Mouse (Mus musculus): ENCODE measurements around the gene Dvl2. TPM values are rescaled to one million over a fixed set of nuclear protein-coding genes. Genes with fewer than 3 reads are reported as not detected.
A peak's percentile ranks its signal among the peaks of the same experiment; 100 is the strongest.
"Not testable (repeated sequence)": the region's sequence is repeated elsewhere in the genome, so short reads cannot be mapped to it uniquely, and the experiment has no call there.

Dvl2 gene
- total and polyA plus RNA-seq, 3 experiments, result 32.7 to 71.8 (median 49.6) TPM

DNA sequence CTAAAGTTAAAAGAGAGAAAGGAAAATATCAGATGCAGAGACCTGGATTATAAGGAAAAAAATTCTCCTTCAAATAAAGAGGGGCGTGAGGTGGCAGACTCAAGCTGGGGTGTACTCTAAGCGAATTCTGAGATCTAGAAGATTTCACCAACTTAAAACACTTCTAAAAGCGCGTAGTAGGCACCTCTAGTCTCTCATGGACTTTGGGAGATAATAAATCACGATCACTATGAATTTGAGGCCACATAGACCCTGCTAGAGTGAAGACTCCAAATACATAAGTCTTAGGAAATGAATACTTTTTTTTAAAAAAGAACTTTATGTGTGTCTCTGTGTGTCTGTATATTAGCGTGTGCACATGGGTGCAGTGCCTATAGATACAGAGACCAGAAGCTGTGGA lies 15.3 kb downstream of the Dvl2 start:
- no peaks in the 10 kb centered on the region for H3K27me3 ChIP-seq (ENCODE audit: insufficient read depth, low read length)
- peaks cover 38% of the 10 kb centered on the region for H3K36me3 ChIP-seq (replicated peaks)
- peaks cover 58% of the 10 kb centered on the region for H3K4me1 ChIP-seq (ENCODE audit: insufficient read depth, low read depth, low read length)
- no peak for ATAC-seq (ENCODE audit: extremely low read depth, insufficient number of reproducible peaks, low FRiP score, poor library complexity, severe bottlenecking)
- TF ChIP-seq TAL1 (conservative IDR thresholded peaks at IDR 0.05; ENCODE audit: low read depth, low read length), result no peak
- TF ChIP-seq GATA1 (IDR thresholded peaks at IDR 0.05; ENCODE audit: borderline replicate concordance, low read length), result no peak
- no peak for TF ChIP-seq GATA2 (IDR thresholded peaks at IDR 0.05; ENCODE audit: borderline replicate concordance, low read depth, low read length)
- no peak for TF ChIP-seq CTCF (IDR thresholded peaks at IDR 0.05; ENCODE audit: low read depth, low read length)
- TF ChIP-seq POLR2AphosphoS5 (IDR thresholded peaks at IDR 0.05; ENCODE audit: insufficient replicate concordance, low read depth, low read length), result no peak
- no peak for DNase-seq (ENCODE audit: low spot score)
- no peak overlapping the region; the same call in 1 of the 2 replicates for H3K4me3 ChIP-seq (ENCODE audit: low read depth, low read length)
- H3K9me3 ChIP-seq (replicated peaks), result no peaks in the 10 kb centered on the region

DNA sequence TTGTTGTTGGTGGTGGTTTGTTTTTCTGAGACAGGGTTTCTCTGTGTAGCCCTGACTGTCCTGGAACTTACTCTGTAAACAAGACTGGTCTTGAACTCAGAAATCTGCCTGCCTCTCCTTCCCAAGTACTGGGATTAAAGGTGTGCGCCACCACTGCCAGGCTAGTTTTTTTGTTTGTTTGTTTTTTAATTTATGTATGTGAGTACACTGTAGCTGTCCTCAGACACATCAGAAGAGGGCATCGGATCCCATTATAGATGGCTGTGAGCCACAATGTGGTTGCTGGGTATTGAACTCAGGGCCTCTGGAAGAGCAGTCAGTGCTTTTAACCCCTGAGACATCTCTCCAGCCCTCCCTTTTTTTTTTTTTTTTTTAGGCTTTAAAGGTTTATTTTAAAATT lies 15.8 kb downstream of the Dvl2 start:
- DNase-seq (ENCODE audit: low spot score); H3K27me3 ChIP-seq (ENCODE audit: insufficient read depth, low read length); H3K4me3 ChIP-seq (ENCODE audit: low read depth, low read length); ATAC-seq (ENCODE audit: extremely low read depth, insufficient number of reproducible peaks, low FRiP score, poor library complexity, severe bottlenecking); H3K9me3 ChIP-seq (replicated peaks): not testable (repeated sequence)
- H3K4me1 ChIP-seq (ENCODE audit: insufficient read depth, low read depth, low read length), result peaks cover 63% of the 10 kb centered on the region
- peaks cover 33% of the 10 kb centered on the region for H3K36me3 ChIP-seq (replicated peaks)

DNA sequence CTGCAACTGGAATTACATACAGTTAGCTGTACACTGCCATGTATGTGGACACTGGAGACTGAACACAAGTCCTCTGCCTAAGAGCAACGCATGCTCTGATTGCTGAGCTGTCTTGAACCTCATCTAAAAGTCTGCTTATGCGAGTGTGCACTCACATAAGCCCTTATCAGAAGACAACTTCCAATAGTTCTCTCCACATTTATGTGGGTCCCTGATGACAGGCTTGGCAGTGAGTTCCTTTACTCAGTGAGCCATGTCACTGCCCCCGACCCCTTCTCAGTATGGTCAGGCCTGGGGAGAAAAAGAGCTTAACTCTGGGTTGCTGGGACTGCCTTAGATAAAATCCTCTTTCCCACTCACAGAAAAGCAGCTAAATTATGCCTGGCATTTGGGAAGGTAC lies 16.3 kb downstream of the Dvl2 start, which contains the start of gene Dlg4:
Gene Dlg4, plus strand, starts transcription at position 274 of the 400 bp plus-strand sequence.
- H3K4me3 ChIP-seq (ENCODE audit: low read depth, low read length), result no peak within 1 kb of the TSS
- peaks cover 3% of the 10 kb centered on the region; the same call in 1 of the 2 replicates for H3K27me3 ChIP-seq (ENCODE audit: insufficient read depth, low read length)
- peaks cover 68% of the 10 kb centered on the region for H3K4me1 ChIP-seq (ENCODE audit: insufficient read depth, low read depth, low read length)
- ATAC-seq (ENCODE audit: extremely low read depth, insufficient number of reproducible peaks, low FRiP score, poor library complexity, severe bottlenecking), result no peak
- TF ChIP-seq TAL1 (conservative IDR thresholded peaks at IDR 0.05; ENCODE audit: low read depth, low read length) (no peak), GATA1 (IDR thresholded peaks at IDR 0.05; ENCODE audit: borderline replicate concordance, low read length) (no peak), POLR2AphosphoS5 (IDR thresholded peaks at IDR 0.05; ENCODE audit: insufficient replicate concordance, low read depth, low read length) (no peak), CTCF (IDR thresholded peaks at IDR 0.05; ENCODE audit: low read depth, low read length) (no peak), GATA2 (IDR thresholded peaks at IDR 0.05; ENCODE audit: borderline replicate concordance, low read depth, low read length) (no peak)
- no peak for DNase-seq (ENCODE audit: low spot score)
- H3K36me3 ChIP-seq (replicated peaks), result peaks cover 28% of the 10 kb centered on the region
- H3K9me3 ChIP-seq (replicated peaks), result no peaks in the 10 kb centered on the region

DNA sequence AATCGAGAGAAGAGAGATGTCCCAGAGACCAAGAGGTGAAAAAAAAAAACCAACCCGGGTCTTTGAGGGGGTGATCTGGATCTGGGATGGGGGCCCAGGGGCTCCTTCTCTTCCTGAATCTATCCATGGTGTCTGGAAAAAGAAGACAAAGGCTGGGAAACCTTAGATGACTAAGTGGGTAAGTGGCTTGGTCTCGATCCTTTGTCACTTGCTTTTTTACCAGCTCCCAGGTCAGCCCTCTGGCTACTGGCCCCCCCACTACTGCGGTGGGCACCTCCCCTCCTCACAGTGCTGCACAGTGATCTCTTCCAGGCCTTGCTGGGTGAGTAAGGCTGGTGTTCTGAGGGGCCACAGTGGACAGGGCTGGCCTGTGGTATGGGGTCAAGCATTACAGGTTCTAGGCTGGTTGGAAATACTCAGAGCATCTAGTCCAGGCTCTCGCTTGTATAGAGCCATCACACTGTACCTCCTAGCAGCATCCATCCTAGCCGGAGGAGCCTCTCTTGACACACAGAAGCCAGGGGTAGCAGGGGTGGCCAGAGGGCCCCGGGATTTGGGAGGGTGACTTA lies 16.9 kb downstream of the Dvl2 start:
- peaks cover 22% of the 10 kb centered on the region for H3K36me3 ChIP-seq (replicated peaks)
- no peak for ATAC-seq (ENCODE audit: extremely low read depth, insufficient number of reproducible peaks, low FRiP score, poor library complexity, severe bottlenecking)
- H3K9me3 ChIP-seq (replicated peaks), result no peaks in the 10 kb centered on the region
- TF ChIP-seq GATA2 (IDR thresholded peaks at IDR 0.05; ENCODE audit: borderline replicate concordance, low read depth, low read length), result no peak
- TF ChIP-seq POLR2AphosphoS5 (IDR thresholded peaks at IDR 0.05; ENCODE audit: insufficient replicate concordance, low read depth, low read length), result no peak
- no peak for TF ChIP-seq TAL1 (conservative IDR thresholded peaks at IDR 0.05; ENCODE audit: low read depth, low read length)
- no peak for TF ChIP-seq GATA1 (IDR thresholded peaks at IDR 0.05; ENCODE audit: borderline replicate concordance, low read length)
- TF ChIP-seq CTCF (IDR thresholded peaks at IDR 0.05; ENCODE audit: low read depth, low read length), result no peak
- peaks cover 70% of the 10 kb centered on the region for H3K4me1 ChIP-seq (ENCODE audit: insufficient read depth, low read depth, low read length)
- no peak for DNase-seq (ENCODE audit: low spot score)
- H3K27me3 ChIP-seq (ENCODE audit: insufficient read depth, low read length), result peaks cover 5% of the 10 kb centered on the region; the same call in 1 of the 2 replicates
- no peak overlapping the region for H3K4me3 ChIP-seq (ENCODE audit: low read depth, low read length)

DNA sequence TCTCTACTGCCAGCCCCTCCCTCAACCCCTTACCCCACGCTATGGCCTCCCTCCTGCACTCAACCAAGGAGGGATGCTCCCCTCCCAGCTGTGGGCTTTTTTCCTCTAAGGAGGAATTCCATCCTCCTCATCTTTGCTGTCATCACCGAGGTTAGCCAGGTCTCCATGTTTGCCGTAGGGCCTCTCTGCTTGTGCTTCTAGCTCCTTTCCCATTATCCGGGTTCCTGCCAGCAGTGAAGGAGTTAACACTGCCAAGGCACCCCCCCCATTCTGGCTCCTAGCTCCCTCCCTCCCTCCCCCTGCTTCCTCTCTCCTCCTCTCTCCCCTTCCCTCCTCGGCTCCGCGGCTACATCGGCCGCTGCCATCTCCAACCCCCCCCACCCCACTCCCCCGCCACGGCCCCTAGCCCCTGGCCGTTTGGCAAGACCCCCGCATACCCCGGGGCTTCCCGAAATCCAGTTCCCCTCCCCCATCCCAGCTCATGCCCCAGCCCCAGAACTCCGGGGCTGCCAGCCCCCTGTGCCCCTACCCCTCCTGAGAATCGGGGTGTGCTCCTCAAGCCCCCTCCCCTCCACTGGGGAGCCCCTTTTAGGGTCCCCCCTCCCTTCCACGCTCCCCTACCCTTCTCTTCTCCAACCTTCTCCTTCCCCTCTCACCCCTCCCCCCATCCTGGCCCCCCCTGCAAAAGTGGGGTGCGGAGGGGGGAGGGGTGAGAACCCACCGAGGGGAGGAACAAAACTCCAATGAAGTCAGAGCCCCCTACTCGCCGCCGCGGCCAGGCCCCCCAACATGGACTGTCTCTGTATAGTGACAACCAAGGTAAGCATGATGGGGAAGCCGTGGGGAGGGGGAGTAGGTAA lies 18.0 kb downstream of the Dvl2 start:
- H3K4me3 ChIP-seq (ENCODE audit: low read depth, low read length), result peak overlapping the region; percentile 64
- peaks cover 12% of the 10 kb centered on the region for H3K36me3 ChIP-seq (replicated peaks)
- H3K9me3 ChIP-seq (replicated peaks), result no peaks in the 10 kb centered on the region
- ATAC-seq (ENCODE audit: extremely low read depth, insufficient number of reproducible peaks, low FRiP score, poor library complexity, severe bottlenecking), result no peak
- peaks cover 70% of the 10 kb centered on the region for H3K4me1 ChIP-seq (ENCODE audit: insufficient read depth, low read depth, low read length)
- DNase-seq (ENCODE audit: low spot score), result no peak
- no peak for TF ChIP-seq CTCF (IDR thresholded peaks at IDR 0.05; ENCODE audit: low read depth, low read length)
- no peak for TF ChIP-seq GATA2 (IDR thresholded peaks at IDR 0.05; ENCODE audit: borderline replicate concordance, low read depth, low read length)
- TF ChIP-seq GATA1 (IDR thresholded peaks at IDR 0.05; ENCODE audit: borderline replicate concordance, low read length), result no peak
- TF ChIP-seq POLR2AphosphoS5 (IDR thresholded peaks at IDR 0.05; ENCODE audit: insufficient replicate concordance, low read depth, low read length), result no peak
- TF ChIP-seq TAL1 (conservative IDR thresholded peaks at IDR 0.05; ENCODE audit: low read depth, low read length), result no peak
- peaks cover 6% of the 10 kb centered on the region for H3K27me3 ChIP-seq (ENCODE audit: insufficient read depth, low read length)

DNA sequence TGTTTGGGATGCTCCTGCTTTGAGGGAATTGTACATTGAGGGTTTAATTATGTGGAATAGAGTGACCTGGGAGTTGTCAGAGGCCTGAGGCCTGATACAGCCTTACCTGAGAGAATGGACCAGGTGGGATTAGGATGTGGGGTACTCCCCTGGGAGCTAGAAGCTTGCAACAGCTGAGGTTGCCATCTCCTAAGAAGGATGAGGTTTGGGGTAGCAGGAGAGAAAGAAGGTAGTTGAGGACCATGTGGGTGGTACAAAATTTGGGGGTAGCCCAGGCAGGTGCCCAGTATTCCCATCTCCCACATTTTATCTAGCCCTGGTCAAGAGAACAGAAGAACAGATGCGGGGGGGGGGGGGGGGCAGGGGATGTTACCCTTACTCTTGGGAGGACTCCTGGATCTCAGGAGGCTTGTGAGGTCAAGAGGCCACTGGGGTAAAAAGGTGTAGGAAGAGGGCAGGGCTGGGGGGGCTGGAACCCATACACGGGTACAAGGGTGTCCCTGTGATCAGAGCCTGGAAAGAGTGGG lies 19.2 kb downstream of the Dvl2 start:
- TF ChIP-seq CTCF (IDR thresholded peaks at IDR 0.05; ENCODE audit: low read depth, low read length), result no peak
- no peak for TF ChIP-seq GATA2 (IDR thresholded peaks at IDR 0.05; ENCODE audit: borderline replicate concordance, low read depth, low read length)
- no peak for TF ChIP-seq GATA1 (IDR thresholded peaks at IDR 0.05; ENCODE audit: borderline replicate concordance, low read length)
- no peak for TF ChIP-seq POLR2AphosphoS5 (IDR thresholded peaks at IDR 0.05; ENCODE audit: insufficient replicate concordance, low read depth, low read length)
- TF ChIP-seq TAL1 (conservative IDR thresholded peaks at IDR 0.05; ENCODE audit: low read depth, low read length), result no peak

More for the DNA sequence above, 19.2 kb downstream of the Dvl2 start:
- ATAC-seq (ENCODE audit: extremely low read depth, insufficient number of reproducible peaks, low FRiP score, poor library complexity, severe bottlenecking) (no peak), DNase-seq (ENCODE audit: low spot score) (no peak)
- peaks cover 18% of the 10 kb centered on the region for H3K27me3 ChIP-seq (ENCODE audit: insufficient read depth, low read length)
- no peaks in the 10 kb centered on the region for H3K36me3 ChIP-seq (replicated peaks)
- peaks cover 62% of the 10 kb centered on the region for H3K4me1 ChIP-seq (ENCODE audit: insufficient read depth, low read depth, low read length)
- no peaks in the 10 kb centered on the region for H3K9me3 ChIP-seq (replicated peaks)
- no peak overlapping the region for H3K4me3 ChIP-seq (ENCODE audit: low read depth, low read length)

Data from G1E (cell line).